22 mouse cellular contexts compared by ENCODE assay signal in the genomic region with DNA sequence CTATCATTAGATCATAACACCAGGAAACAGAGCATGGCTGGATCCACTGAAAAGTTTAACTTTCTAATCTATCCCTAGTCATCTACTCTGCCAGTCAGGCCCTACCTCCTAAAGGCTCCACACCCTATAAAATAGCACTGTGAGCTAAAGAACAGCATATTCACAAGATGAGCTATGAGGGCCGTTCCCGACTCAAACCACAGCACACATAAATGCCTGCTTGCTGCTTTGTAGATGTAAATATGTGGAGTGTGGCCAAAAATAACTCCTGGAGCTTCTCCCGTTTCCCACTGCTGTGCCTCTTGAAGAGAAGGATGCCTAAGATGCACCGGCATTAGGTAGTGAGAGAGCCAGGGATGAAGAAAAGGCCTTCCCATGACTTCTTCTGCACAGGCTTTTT.
"Had no signal": no experiment of that assay in that cellular context is flagged by ENCODE, and none has a peak within 500 bp of the region (broad histone marks: within the 10 kb centered on the region; RNA-seq: fewer than 3 reads in every experiment).

No protein-coding gene starts in this region.

- H3K4me2 ChIP-seq: kidney, embryonic 15.5 days; limb, embryonic 12.5 days; liver, embryonic 12.5 days; liver, embryonic 15.5 days; lung, embryonic 15.5 days; midbrain, embryonic 13.5 days had no signal

- H3K9ac ChIP-seq: kidney, embryonic 15.5 days; limb, embryonic 12.5 days; liver, embryonic 12.5 days; liver, embryonic 15.5 days; lung, embryonic 15.5 days; midbrain, embryonic 13.5 days had no signal

- H3K27ac ChIP-seq: kidney, embryonic 15.5 days; left cerebral cortex, adult 2 months; limb, embryonic 12.5 days; liver, embryonic 12.5 days; liver, embryonic 15.5 days; lung, embryonic 15.5 days; midbrain, embryonic 10.5 days; midbrain, embryonic 13.5 days; stomach, postnatal 0 days had no signal

- H3K4me3 ChIP-seq: kidney, embryonic 15.5 days; left cerebral cortex, adult 2 months; limb, embryonic 12.5 days; liver, embryonic 12.5 days; liver, embryonic 15.5 days; lung, embryonic 15.5 days; megakaryocyte, embryonic 14.5 days; midbrain, embryonic 10.5 days; midbrain, embryonic 13.5 days; myocyte had no signal

- H3K36me3 ChIP-seq: kidney, embryonic 15.5 days; limb, embryonic 12.5 days; liver, embryonic 12.5 days; liver, embryonic 15.5 days; lung, embryonic 15.5 days; midbrain, embryonic 10.5 days; midbrain, embryonic 13.5 days had no signal

- ATAC-seq: liver, embryonic 12.5 days; midbrain, embryonic 13.5 days; midbrain, embryonic 16.5 days had no signal

- H3K27me3 ChIP-seq: kidney, embryonic 15.5 days; limb, embryonic 12.5 days; liver, embryonic 12.5 days; liver, embryonic 15.5 days; lung, embryonic 15.5 days had no signal

- H3K9me3 ChIP-seq: kidney, embryonic 15.5 days; limb, embryonic 12.5 days; liver, embryonic 12.5 days; liver, embryonic 15.5 days; lung, embryonic 15.5 days; megakaryocyte, embryonic 14.5 days; midbrain, embryonic 10.5 days; midbrain, embryonic 13.5 days had no signal

- H3K4me1 ChIP-seq: liver, embryonic 12.5 days; liver, embryonic 15.5 days had no signal

- DNase-seq: kidney, adult 8-10 months; kidney, postnatal 10 days; kidney, postnatal 36 days; layer of hippocampus, postnatal 36 days; liver; lung, adult 18-20 months; lung, postnatal 10 days; lung, postnatal 36 days; thymus, adult 2 months; thymus, postnatal 25 days had no signal
